Mouse (Mus musculus): ENCODE measurements around the gene Gramd1c.

DNA sequence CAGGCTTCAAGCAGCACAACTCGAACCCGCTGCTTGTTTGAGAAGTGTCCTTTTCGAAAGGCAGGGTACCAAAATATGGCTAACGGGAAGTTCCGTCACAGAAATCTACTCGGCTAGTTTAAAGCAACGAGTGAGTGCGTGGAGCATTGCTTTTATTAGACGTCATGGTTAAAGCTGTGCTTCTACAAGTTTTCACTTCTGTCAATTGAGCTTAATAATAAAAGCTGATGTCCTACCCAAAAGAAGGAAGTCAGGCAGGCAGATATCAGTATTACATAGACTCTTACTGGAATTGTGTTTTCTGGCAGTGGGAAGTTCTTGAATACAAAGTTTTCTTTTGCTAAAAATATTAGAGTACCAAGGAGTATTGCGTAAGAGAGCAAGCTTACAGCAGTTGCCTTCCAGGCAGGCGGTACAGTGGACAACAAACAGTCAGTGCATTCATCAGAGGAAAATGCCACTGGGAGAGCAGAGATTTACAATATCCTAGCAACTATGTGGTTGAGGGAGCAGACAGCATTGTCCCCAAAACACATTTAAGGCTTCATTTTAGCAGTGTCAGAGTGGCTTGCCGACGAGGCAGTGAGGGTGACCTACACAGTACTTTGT lies 97.3 kb downstream of the Gramd1c start:
- TF ChIP-seq CTCF (IDR thresholded peaks at IDR 0.05; ENCODE audit: control insufficient read depth, insufficient read depth, insufficient read length), result no peak
- no peak for TF ChIP-seq MYOG (IDR thresholded peaks at IDR 0.05; ENCODE audit: control insufficient read depth, extremely low read depth, insufficient read length)

Data from C2C12 (cell line).